Mouse (Mus musculus): Measurements from ENCODE around the gene Aunip. TPM values are rescaled to one million over a fixed set of nuclear protein-coding genes. Genes with fewer than 3 reads are reported as not detected.

Gene Aunip
- polyA plus RNA-seq, 1 experiment from 2014 or later, result 7.8 TPM

DNA sequence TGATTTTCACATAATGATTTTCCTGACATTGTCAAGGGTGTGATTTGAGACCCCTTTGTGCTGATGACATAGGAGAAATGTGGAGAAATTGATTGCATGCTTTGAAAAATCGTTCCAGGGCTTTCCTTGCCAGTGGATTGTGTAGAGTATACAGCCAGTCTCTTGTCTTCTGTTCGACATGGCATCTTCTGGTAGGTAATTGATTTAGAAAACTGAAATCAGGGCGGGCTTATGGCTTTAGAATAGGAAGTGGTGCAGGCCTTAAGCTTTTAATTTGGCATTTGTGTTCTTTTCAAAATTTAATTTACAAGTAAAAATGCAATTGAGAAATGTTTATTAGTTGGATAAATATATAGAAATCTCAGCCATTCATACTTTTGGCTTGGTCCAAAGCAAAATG lies 40.8 kb upstream of the Aunip start:
- Histone ChIP-seq H3K36me3 (ENCODE audit: control insufficient read depth, insufficient read depth, low read length) (peaks cover 42% of the 10 kb centered on the region), H3K4me2 (ENCODE audit: low read length) (peak overlapping the region; percentile 99), H3K4me3 (ENCODE audit: low read depth, low read length) (peak overlapping the region; percentile 90), H3K4me1 (replicated peaks; ENCODE audit: control insufficient read depth, insufficient read depth, low read length) (peaks cover 7% of the 10 kb centered on the region), H3K9ac (ENCODE audit: low read length) (peak overlapping the region; percentile 96), H3K27ac (ENCODE audit: low read depth) (no peak overlapping the region), H3K27me3 (replicated peaks; ENCODE audit: control insufficient read depth, insufficient read depth, low read length) (no peaks in the 10 kb centered on the region), H3K9me3 (ENCODE audit: control insufficient read depth, low read length) (no peaks in the 10 kb centered on the region)
- DNase-seq (ENCODE audit: low spot score), result no peak
- WGBS, result 57% methylated on average over 3 of the region's 3 CpGs
- ATAC-seq (replicated peaks; ENCODE audit: low FRiP score, low TSS enrichment, low read depth), result no peak

DNA sequence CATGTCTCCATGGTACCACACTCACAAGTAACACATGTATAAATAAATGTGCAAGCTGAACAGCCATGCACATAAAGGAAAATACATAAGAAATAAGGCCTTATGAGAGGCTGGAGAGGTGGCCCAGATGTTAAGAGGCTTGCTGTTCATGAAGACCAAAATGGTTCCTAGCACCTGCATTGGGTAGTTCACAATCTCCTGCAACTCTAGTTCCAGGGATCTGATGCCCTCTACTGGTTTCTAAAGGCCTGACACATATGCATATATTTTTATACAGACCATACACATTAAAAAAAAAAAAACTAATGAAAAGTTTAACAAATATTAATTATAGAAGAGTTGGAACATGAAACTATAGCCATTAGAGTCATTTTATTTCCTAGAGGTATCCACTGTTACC lies 39.3 kb upstream of the Aunip start:
- Histone ChIP-seq H3K4me2 (ENCODE audit: low read length) (no peak overlapping the region), H3K9ac (ENCODE audit: low read length) (no peak overlapping the region), H3K4me3 (ENCODE audit: low read depth, low read length) (no peak overlapping the region), H3K36me3 (ENCODE audit: control insufficient read depth, insufficient read depth, low read length) (peaks cover 53% of the 10 kb centered on the region), H3K27me3 (replicated peaks; ENCODE audit: control insufficient read depth, insufficient read depth, low read length) (no peaks in the 10 kb centered on the region), H3K9me3 (ENCODE audit: control insufficient read depth, low read length) (no peaks in the 10 kb centered on the region), H3K27ac (ENCODE audit: low read depth) (no peak overlapping the region), H3K4me1 (replicated peaks; ENCODE audit: control insufficient read depth, insufficient read depth, low read length) (peaks cover 7% of the 10 kb centered on the region)
- DNase-seq (ENCODE audit: low spot score) (no peak), ATAC-seq (replicated peaks; ENCODE audit: low FRiP score, low TSS enrichment, low read depth) (no peak)

DNA sequence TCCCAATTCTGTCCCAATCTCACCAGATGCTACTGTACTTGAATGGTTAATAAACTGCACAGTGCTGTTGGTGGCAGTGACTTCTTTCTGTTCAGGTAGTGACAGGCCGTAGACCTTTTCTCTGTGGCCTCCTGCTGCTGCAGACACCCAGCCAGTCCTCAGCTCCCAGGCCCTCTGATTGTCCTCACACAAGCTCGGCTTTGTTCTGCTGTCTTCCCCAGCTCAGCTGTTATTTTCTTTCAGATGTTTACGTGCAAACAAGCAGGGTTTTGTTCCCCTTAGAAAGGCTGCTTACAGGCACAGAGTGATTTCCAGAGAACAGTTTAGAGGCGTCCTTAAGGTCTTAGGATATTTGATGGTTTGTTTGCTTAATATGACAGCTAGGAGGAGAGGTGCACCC lies 37.0 kb upstream of the Aunip start:
- Histone ChIP-seq H3K9me3 (ENCODE audit: control insufficient read depth, low read length) (no peaks in the 10 kb centered on the region), H3K4me3 (ENCODE audit: low read depth, low read length) (no peak overlapping the region), H3K9ac (ENCODE audit: low read length) (no peak overlapping the region), H3K27me3 (replicated peaks; ENCODE audit: control insufficient read depth, insufficient read depth, low read length) (no peaks in the 10 kb centered on the region), H3K36me3 (ENCODE audit: control insufficient read depth, insufficient read depth, low read length) (peaks cover 59% of the 10 kb centered on the region), H3K27ac (ENCODE audit: low read depth) (no peak overlapping the region), H3K4me1 (replicated peaks; ENCODE audit: control insufficient read depth, insufficient read depth, low read length) (peaks cover 7% of the 10 kb centered on the region), H3K4me2 (ENCODE audit: low read length) (no peak overlapping the region)
- no peak for DNase-seq (ENCODE audit: low spot score)
- WGBS, result 74% methylated on average over 4 of the region's 4 CpGs
- no peak for ATAC-seq (replicated peaks; ENCODE audit: low FRiP score, low TSS enrichment, low read depth)

DNA sequence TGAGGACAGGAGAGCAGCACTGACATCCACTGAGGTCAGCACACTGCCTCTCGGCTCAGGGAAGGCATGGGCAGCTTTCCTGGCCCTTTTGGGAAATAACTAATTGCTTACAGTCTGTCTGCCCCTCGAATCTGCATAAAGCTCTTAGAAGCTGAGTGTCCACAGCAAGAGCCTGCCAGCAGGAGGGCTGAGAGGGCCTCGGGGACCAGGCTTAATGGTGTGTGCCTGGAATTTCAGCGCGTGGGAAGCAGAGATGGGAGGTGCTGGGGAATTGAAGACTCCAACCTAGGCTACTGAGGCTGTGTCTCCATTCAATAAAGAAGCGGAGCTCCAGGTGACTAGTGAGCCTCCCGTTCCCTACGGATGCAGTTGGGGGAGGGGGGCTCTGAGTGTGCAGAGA lies 36.6 kb upstream of the Aunip start:
- 72% methylated on average over 8 of the region's 8 CpGs for WGBS
- peaks cover 59% of the 10 kb centered on the region for H3K36me3 ChIP-seq (ENCODE audit: control insufficient read depth, insufficient read depth, low read length)

DNA sequence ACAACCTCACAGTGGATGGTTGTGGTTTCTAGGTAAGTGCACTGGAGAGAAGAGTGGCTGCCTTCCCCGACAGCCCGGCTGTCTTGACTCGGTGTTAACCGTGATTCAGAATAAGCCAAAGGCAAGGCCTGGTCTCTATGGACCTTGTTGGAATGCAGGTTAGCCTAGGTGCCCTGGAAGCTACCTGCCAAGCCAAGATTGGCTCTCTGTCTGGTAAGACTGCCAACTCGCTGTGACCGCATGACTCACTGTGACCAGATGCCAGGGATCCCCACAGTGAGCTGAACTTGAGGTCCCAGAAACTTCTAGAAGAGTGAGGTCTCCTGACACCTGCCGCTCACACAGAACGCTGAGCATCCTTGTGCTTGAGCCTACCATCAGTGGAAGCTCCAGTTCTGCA lies 33.9 kb upstream of the Aunip start:
- DNase-seq (ENCODE audit: low spot score) (no peak), ATAC-seq (replicated peaks; ENCODE audit: low FRiP score, low TSS enrichment, low read depth) (no peak)
- H3K27me3 ChIP-seq (replicated peaks; ENCODE audit: control insufficient read depth, insufficient read depth, low read length), result no peaks in the 10 kb centered on the region
- H3K27ac ChIP-seq (ENCODE audit: low read depth), result no peak overlapping the region
- no peaks in the 10 kb centered on the region for H3K9me3 ChIP-seq (ENCODE audit: control insufficient read depth, low read length)
- no peak overlapping the region for H3K9ac ChIP-seq (ENCODE audit: low read length)
- no peaks in the 10 kb centered on the region for H3K4me1 ChIP-seq (replicated peaks; ENCODE audit: control insufficient read depth, insufficient read depth, low read length)
- no peak overlapping the region for H3K4me3 ChIP-seq (ENCODE audit: low read depth, low read length)
- WGBS, result 90% methylated on average over 8 of the region's 8 CpGs
- no peak overlapping the region for H3K4me2 ChIP-seq (ENCODE audit: low read length)
- H3K36me3 ChIP-seq (ENCODE audit: control insufficient read depth, insufficient read depth, low read length), result peaks cover 45% of the 10 kb centered on the region

More for the DNA sequence above, 36.6 kb upstream of the Aunip start:
- peaks cover 7% of the 10 kb centered on the region for H3K4me1 ChIP-seq (replicated peaks; ENCODE audit: control insufficient read depth, insufficient read depth, low read length)
- no peak overlapping the region for H3K4me2 ChIP-seq (ENCODE audit: low read length)
- no peaks in the 10 kb centered on the region for H3K9me3 ChIP-seq (ENCODE audit: control insufficient read depth, low read length)
- DNase-seq (ENCODE audit: low spot score) (no peak), ATAC-seq (replicated peaks; ENCODE audit: low FRiP score, low TSS enrichment, low read depth) (no peak)
- no peaks in the 10 kb centered on the region for H3K27me3 ChIP-seq (replicated peaks; ENCODE audit: control insufficient read depth, insufficient read depth, low read length)
- H3K27ac ChIP-seq (ENCODE audit: low read depth), result no peak overlapping the region
- no peak overlapping the region for H3K4me3 ChIP-seq (ENCODE audit: low read depth, low read length)
- no peak overlapping the region for H3K9ac ChIP-seq (ENCODE audit: low read length)

DNA sequence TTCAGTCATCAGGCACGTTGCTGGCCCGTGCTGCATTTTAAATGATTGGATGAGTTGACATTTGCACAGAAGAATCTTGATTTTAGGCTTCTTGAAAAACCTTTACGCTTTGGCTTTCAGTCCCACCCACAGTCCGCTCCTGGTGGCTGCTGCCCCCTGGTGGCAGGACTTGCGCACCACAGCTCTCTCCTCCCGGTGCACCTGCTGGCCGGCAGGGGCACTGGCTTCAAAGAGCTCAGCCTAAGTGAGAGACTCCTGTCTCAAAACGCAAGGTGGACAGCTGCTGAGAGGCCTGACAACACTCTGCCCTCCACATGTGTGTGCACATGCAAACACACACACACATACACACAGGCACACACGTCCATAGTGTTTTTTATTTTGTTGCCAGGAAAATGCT lies 32.8 kb upstream of the Aunip start:
- Histone ChIP-seq H3K27me3 (replicated peaks; ENCODE audit: control insufficient read depth, insufficient read depth, low read length) (no peaks in the 10 kb centered on the region), H3K9ac (ENCODE audit: low read length) (no peak overlapping the region), H3K27ac (ENCODE audit: low read depth) (no peak overlapping the region), H3K36me3 (ENCODE audit: control insufficient read depth, insufficient read depth, low read length) (peaks cover 33% of the 10 kb centered on the region), H3K9me3 (ENCODE audit: control insufficient read depth, low read length) (no peaks in the 10 kb centered on the region), H3K4me3 (ENCODE audit: low read depth, low read length) (no peak overlapping the region), H3K4me2 (ENCODE audit: low read length) (no peak overlapping the region), H3K4me1 (replicated peaks; ENCODE audit: control insufficient read depth, insufficient read depth, low read length) (no peaks in the 10 kb centered on the region)
- DNase-seq (ENCODE audit: low spot score), result peak; percentile 99
- peak; percentile 59 for ATAC-seq (replicated peaks; ENCODE audit: low FRiP score, low TSS enrichment, low read depth)
- 8% methylated on average over 9 of the region's 9 CpGs for WGBS

DNA sequence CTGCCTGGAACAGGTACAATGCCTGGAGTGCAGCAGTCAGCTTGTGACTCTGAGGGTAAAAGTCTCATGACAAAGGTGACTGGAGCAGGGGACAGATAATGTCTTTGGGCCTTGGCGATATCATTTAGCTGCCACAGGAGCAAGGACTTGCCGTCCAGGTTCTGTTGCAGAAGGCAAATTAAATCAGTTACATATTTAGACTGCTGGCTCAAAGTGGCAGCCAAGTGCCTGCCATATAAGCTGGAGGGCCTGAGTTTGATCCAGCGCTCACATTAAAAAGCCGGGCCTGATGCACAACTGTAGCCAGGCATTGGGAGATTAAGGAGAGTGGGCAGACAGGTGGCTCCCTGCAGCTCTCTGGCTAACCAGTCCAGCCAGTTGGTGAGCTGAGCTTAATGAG lies 31.0 kb upstream of the Aunip start:
- WGBS, result 86% methylated on average over 4 of the region's 4 CpGs
- H3K4me3 ChIP-seq (ENCODE audit: low read depth, low read length), result no peak overlapping the region
- DNase-seq (ENCODE audit: low spot score), result no peak
- H3K4me1 ChIP-seq (replicated peaks; ENCODE audit: control insufficient read depth, insufficient read depth, low read length), result no peaks in the 10 kb centered on the region
- H3K27ac ChIP-seq (ENCODE audit: low read depth), result no peak overlapping the region
- no peaks in the 10 kb centered on the region for H3K9me3 ChIP-seq (ENCODE audit: control insufficient read depth, low read length)
- H3K4me2 ChIP-seq (ENCODE audit: low read length), result no peak overlapping the region
- peaks cover 19% of the 10 kb centered on the region for H3K36me3 ChIP-seq (ENCODE audit: control insufficient read depth, insufficient read depth, low read length)
- no peak for ATAC-seq (replicated peaks; ENCODE audit: low FRiP score, low TSS enrichment, low read depth)
- H3K27me3 ChIP-seq (replicated peaks; ENCODE audit: control insufficient read depth, insufficient read depth, low read length), result no peaks in the 10 kb centered on the region
- no peak overlapping the region for H3K9ac ChIP-seq (ENCODE audit: low read length)

DNA sequence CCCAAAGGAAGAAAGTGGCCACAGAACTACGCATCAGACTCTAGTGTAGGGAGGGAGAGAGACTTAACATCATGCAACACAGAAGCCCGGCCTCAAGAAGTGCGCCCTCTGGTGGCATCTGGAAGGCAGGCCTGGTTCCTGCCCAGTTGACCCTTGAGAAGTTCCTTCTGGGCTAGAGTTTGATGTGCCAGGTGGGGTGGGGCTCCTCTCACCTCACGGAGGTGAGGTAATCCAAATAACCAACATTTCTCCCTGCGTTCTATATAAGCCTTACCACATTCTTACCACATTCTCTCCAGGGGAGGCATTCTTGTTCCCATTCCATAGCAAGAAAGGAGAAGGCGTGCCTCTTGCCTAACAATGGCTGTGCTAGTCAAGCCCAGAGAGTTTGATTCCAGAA lies 29.9 kb upstream of the Aunip start:
- 0 out of 2 replicates have a peak, but pooled peaks have one; percentile 14 for ATAC-seq (replicated peaks; ENCODE audit: low FRiP score, low TSS enrichment, low read depth)
- Histone ChIP-seq H3K9ac (ENCODE audit: low read length) (no peak overlapping the region), H3K4me2 (ENCODE audit: low read length) (no peak overlapping the region), H3K9me3 (ENCODE audit: control insufficient read depth, low read length) (no peaks in the 10 kb centered on the region), H3K4me3 (ENCODE audit: low read depth, low read length) (no peak overlapping the region), H3K4me1 (replicated peaks; ENCODE audit: control insufficient read depth, insufficient read depth, low read length) (no peaks in the 10 kb centered on the region), H3K27ac (ENCODE audit: low read depth) (no peak overlapping the region), H3K36me3 (ENCODE audit: control insufficient read depth, insufficient read depth, low read length) (peaks cover 8% of the 10 kb centered on the region; the same call in 1 of the 2 replicates), H3K27me3 (replicated peaks; ENCODE audit: control insufficient read depth, insufficient read depth, low read length) (no peaks in the 10 kb centered on the region)
- DNase-seq (ENCODE audit: low spot score), result peak; percentile 85
- 23% methylated on average over 6 of the region's 6 CpGs for WGBS

DNA sequence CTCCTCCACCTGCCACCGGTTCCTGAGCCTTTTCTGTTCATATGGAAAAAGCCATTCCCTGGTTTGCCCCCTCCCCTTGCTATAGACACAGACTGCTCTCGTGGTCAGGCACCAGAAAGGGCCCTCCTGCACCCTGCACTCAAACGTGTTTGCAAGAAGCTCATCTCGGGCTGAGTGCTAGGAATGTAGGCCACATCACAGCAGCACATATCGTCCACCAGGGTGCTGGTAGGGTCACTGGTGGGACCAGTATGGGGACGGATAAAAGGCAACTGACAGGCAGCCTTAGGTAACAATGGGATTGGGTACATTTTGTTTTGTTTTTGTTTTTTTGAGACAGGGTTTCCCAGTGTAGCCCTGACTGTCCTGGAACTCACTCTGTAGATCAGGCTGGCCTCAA lies 29.5 kb upstream of the Aunip start:
- H3K27ac ChIP-seq (ENCODE audit: low read depth), result no peak overlapping the region
- H3K4me2 ChIP-seq (ENCODE audit: low read length), result no peak overlapping the region
- ATAC-seq (replicated peaks; ENCODE audit: low FRiP score, low TSS enrichment, low read depth), result no peak
- H3K4me3 ChIP-seq (ENCODE audit: low read depth, low read length), result no peak overlapping the region
- H3K9ac ChIP-seq (ENCODE audit: low read length), result no peak overlapping the region
- no peaks in the 10 kb centered on the region for H3K4me1 ChIP-seq (replicated peaks; ENCODE audit: control insufficient read depth, insufficient read depth, low read length)
- H3K9me3 ChIP-seq (ENCODE audit: control insufficient read depth, low read length), result no peaks in the 10 kb centered on the region
- 0 out of 2 replicates have a peak, but pooled peaks cover 8% of the 10 kb centered on the region for H3K36me3 ChIP-seq (ENCODE audit: control insufficient read depth, insufficient read depth, low read length)
- no peaks in the 10 kb centered on the region for H3K27me3 ChIP-seq (replicated peaks; ENCODE audit: control insufficient read depth, insufficient read depth, low read length)
- 59% methylated on average over 6 of the region's 6 CpGs for WGBS
- DNase-seq (ENCODE audit: low spot score), result no peak

All from intestine, embryonic 14.5 days (tissue).